Mouse (Mus musculus): ENCODE results near the gene Dnmt3c. TPM values are rescaled to one million over a fixed set of nuclear protein-coding genes. Genes with fewer than 3 reads are reported as not detected.
"Not testable (repeated sequence)": the region's sequence is repeated elsewhere in the genome, so short reads cannot be mapped to it uniquely, and the experiment has no call there.

Dnmt3c gene
- total RNA-seq (2021) (not detected), polyA plus RNA-seq (2012; rRNA removed) (0.06 TPM in 1 of 2 replicates, not detected in the other)
- long read RNA-seq: 0 reads

- DNase-seq: no peak
These were observed at the start of gene Dnmt3c for GRCm38 (mm10) chr2:153696352-153696751. Gene Dnmt3c (plus strand): TSS chr2:153696652.

GRCm38 (mm10) chr2:153648773-153649297 is 47.6 kb upstream of the Dnmt3c start:
- no peak for DNase-seq

GRCm38 (mm10) chr2:153649298-153650013 is 47.0 kb upstream of the Dnmt3c start, which contains the start of gene Dnmt3b:
Gene Dnmt3b (plus strand): TSS chr2:153649450.
- peak; percentile 81 for DNase-seq

DNA sequence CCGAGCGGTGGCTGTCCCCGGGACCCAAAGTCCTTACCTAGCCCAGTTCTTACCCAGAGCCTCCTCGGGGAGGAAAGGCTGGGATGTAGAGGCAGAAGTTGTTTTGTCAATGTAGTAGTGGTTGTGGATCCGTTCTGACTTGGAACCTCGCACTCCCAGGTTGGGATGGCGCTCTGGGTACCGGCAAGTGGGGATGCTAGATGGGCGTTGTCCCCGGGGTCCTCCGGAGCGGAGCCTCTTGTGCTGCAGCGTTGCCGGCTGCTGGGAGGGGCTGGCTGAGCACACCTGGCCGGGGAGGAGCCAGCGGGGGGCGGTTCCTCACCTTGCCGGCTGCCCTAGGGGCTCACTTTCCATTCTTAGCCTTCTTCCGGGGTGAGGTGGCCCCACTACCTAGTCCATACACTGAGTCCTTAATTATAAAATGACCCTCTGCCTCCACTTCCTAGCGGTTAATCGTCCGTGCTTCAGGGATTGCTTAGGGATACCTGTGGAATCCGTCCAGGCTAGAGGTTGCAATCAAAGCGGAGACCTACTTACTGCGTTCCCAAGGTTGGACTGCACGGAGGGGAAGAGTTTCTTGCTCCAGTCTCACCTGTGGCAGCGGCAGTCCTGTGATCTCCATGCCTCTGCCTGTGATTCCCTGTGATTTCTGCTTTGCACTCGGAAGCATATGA is 46.3 kb upstream of the Dnmt3c start:
- no peak for DNase-seq

DNA sequence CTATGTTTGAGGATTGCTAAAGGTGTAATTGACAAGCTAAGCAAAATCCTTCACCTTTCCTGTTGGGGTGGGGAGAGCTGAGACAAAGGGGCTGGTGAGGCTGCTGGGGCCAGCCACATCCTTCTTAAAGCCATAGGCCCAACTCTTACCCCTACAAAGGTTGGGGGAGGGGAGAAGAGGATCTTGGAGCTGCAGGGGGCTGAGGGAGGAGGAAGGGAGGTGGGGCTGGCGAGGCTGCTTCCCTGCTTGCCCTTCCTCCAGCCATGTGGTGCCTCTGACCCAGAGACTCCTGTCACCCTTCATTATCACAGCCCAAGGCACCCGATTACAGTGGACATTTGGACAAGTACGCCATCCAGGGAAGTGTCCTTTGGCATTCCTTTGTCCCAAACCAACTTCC is 44.8 kb upstream of the Dnmt3c start:
- no peak for DNase-seq

DNA sequence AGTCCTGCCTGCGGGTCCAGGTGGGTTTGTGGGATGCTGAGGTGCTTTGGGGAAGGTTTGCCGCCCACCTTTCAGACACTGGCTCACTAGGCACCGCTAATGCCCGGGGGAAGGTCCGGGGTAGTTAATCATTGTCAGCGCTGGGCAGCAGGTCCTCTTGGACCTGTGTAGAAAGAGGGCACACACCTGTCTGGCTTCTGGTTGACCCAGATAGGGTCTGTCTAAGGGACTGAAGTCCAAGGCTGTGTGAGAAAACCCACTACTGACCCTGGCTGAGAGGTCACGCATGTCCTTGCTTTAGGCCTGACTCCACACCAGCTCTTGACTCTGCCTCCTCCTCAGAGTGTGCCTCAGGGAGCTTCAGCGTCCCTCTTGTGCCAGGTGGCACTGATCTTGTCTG is 38.8 kb upstream of the Dnmt3c start:
- not testable (repeated sequence) for DNase-seq

GRCm38 (mm10) chr2:153660616-153661015 is 35.8 kb upstream of the Dnmt3c start:
- no peak for DNase-seq

DNA sequence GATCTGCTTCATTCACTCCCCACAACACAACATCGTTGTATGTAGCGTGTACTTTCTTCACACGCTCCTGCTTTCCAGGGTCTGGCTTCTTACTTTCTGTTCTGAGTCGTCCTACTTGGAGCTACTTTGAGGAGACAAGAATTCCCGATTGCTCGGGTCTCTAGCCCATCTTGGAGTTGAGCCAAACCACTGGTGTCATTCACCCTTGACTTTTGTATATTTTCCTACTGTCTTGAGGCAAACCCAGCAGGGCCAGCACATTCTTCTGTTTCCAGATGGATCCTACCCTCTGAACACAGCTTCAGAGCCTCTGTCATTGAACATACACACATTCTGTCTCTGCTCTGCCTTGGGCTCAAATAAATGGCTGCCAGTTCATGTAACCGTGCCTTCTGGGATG is 31.1 kb upstream of the Dnmt3c start:
- DNase-seq: no peak

GRCm38 (mm10) chr2:153668754-153669376 is 27.6 kb upstream of the Dnmt3c start:
- peak; percentile 13 for DNase-seq

DNA sequence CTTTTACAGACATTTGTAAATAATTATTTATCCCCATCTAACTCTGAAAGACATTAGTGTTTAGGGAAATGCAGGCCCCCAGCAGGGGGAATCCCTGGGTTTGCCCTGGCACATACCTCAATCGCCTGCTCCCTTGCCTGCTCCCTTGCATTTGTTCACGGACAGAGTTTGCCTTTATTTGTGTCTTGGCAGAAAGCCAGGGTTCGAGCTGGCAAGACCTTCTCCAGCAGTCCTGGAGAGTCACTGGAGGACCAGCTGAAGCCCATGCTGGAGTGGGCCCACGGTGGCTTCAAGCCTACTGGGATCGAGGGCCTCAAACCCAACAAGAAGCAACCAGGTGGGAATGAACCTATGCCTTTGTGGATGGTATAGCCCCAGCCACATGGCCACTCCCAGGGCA is 26.3 kb upstream of the Dnmt3c start:
- peak; percentile 35 for DNase-seq

- DNase-seq: no peak
These were observed 23.8 kb upstream of the Dnmt3c start for GRCm38 (mm10) chr2:153672619-153673018.

DNA sequence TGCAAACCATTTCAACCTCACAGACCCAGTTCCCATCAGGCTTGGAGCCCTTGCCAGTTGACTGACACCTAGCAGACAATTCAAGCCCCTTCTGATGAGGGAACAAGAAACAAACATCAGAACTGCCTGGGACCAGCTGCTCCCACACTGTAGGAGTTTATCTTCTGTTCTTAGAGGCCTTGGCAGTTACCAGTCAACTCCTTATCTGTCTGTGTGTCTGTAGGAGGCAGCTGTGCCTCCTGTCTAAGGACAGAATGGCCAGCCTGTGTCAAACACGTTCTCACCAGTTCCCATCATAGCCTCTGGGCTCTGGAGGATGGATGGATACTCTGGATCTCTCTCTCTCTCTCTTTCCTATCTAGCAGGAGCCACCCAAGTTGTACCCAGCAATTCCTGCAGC is 21.1 kb upstream of the Dnmt3c start:
- not testable (repeated sequence) for DNase-seq

DNA sequence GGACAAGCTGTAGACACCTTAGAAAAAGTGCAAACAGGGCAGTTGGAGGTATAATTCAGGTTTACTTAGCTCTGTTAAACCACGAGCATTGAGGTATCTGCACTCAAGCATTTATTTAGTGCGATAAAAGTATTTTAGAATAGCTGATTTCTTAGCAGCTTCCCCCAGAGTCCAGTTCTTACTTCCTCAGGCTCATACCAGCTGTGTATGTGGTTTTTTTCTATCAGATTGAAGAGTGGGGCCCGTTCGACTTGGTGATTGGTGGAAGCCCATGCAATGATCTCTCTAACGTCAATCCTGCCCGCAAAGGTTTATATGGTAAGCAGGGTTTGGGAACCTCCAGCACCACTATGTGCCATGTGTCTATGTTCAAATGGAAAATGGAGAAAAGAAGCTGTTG is 19.5 kb upstream of the Dnmt3c start:
- DNase-seq: no peak

DNA sequence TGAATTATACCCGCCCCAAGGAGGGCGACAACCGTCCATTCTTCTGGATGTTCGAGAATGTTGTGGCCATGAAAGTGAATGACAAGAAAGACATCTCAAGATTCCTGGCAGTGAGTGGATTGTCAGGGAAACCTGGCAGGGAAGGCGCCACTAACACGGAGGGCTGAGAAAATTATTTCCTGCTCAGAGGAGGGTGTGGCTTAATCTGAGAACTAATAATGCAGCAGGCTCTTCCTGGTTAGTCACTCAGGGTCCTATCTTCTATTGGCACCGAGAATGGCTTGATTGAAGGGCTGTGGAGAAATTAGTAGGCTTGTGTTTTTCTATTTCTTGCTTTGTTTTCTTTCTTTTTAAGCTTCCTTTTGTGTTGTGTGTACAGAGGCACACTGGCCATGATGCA is 18.9 kb upstream of the Dnmt3c start:
- no peak for DNase-seq

DNA sequence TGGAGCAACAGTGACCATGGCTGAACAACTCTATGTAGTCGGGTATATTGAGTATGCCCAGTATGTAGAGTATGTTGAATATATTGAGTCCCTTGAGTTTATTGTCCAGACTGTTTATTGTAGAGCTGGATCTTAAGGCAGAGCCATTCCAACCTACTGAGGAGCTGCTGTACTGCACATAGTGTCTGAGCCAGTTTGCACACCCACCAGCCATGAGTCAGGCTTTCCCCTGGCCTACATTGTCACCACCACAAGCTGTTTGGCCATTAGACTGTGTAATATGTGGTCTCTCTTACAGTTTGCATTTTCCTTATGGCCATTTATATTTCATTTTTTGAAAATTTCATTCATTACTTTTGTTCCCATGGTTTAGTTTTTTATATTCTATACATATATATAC is 16.5 kb upstream of the Dnmt3c start:
- DNase-seq: no peak

DNA sequence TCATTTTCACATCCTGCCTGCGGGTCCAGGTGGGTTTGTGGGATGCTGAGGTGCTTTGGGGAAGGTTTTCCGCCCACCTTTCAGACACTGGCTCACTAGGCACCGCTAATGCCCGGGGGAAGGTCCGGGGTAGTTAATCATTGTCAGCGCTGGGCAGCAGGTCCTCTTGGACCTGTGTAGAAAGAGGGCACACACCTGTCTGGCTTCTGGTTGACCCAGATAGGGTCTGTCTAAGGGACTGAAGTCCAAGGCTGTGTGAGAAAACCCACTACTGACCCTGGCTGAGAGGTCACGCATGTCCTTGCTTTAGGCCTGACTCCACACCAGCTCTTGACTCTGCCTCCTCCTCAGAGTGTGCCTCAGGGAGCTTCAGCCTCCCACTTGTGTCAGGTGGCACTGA is 3.0 kb upstream of the Dnmt3c start:
- DNase-seq: not testable (repeated sequence)

GRCm38 (mm10) chr2:153694462-153695085 is 1.9 kb upstream of the Dnmt3c start:
- peak; percentile 54 for DNase-seq

- no peak for DNase-seq
These were observed 6.9 kb downstream of the Dnmt3c start for GRCm38 (mm10) chr2:153703389-153703788.

GRCm38 (mm10) chr2:153710701-153711330 is 14.4 kb downstream of the Dnmt3c start:
- peak; percentile 12 for DNase-seq

DNA sequence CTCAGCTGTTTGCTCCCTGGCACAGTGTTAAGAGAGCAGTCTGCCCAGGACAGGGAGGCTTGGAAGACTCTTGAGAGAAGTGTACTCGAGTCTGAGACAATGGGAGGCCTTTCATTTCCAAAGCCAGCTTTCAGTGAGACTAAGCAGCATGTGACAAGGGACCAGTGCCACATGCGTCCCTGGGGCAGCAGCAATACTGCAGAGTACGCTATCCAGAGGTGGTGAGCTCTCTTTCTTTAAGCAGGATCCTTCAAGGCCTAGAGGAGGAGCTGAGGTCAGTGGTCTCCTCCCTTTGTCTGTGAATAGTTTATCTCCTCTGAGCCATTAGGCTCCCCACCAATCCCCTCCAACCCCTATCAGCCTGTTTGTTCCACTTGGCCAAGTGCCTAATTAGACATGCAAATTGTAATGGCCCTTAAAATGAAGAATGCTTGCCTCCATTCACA is 16.2 kb downstream of the Dnmt3c start:
- DNase-seq: no peak

DNA sequence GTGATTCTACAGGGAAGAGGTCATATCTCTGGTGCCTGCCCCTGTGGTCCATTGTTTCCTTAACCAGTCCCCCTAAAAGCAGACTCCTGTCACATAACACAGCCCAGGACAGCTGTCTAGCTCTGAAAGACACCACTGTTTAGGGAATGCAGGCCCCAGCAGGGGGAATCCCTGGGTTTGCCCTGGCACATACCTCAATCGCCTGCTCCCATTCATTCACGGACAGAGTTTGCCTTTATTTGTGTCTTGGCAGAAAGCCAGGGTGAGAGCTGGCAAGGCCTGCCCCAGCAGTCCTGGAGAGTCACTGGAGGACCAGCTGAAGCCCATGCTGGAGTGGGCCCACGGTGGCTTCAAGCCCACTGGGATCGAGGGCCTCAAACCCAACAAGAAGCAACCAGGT is 16.8 kb downstream of the Dnmt3c start:
- peak; percentile 61 for DNase-seq

DNA sequence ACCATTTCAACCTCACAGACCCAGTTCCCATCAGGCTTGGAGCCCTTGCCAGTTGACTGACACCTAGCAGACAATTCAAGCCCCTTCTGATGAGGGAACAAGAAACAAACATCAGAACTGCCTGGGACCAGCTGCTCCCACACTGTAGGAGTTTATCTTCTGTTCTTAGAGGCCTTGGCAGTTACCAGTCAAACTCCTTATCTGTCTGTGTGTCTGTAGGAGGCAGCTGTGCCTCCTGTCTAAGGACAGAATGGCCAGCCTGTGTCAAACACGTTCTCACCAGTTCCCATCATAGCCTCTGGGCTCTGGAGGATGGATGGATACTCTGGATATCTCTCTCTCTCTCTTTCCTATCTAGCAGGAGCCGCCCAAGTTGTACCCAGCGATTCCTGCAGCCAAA is 21.4 kb downstream of the Dnmt3c start:
- not testable (repeated sequence) for DNase-seq
